34 mouse cellular contexts compared by ENCODE assay signal in genomic region chr14:32162231-32162630, GRCm38 (mm10). TPM values are rescaled to one million over a fixed set of nuclear protein-coding genes. Genes with fewer than 3 reads are reported as not detected.
DNase-seq lines count a peak whose midpoint lies in the region; ATAC-seq and TF ChIP-seq lines count a peak whose summit lies in the region.
"Had no signal": no experiment of that assay in that cellular context is flagged by ENCODE, and none has a peak within 500 bp of the region (broad histone marks: within the 10 kb centered on the region; RNA-seq: fewer than 3 reads in every experiment).

No protein-coding gene starts in this region.

- DNase-seq in liver, adult 2 months (ENCODE audit: extremely low read depth, low read depth, low spot score): no peak
- DNase-seq in liver: no peak
- no peak for DNase-seq in intestine, embryonic 14.5 days (ENCODE audit: low spot score)
- no peak for DNase-seq in thymus, postnatal 36 days
- DNase-seq in kidney, adult 11 months: no peak
- DNase-seq in left cerebral cortex, adult 8-10 months (ENCODE audit: low spot score in 2 of 2): no peak
- DNase-seq: adrenal gland, postnatal 14 days; cerebellum, adult 11-12 months; cerebellum, postnatal 10 days; gastrocnemius, adult 2 months; kidney, adult 9 months; kidney, postnatal 10 days; left cerebral cortex, postnatal 4 days; midbrain, embryonic 14.5 days; right cerebral cortex, adult 18-20 months; spleen, adult 18-20 months; thymus, adult 2 months had no signal

- WGBS in liver, adult 2 months: 49% methylated on average over 5 of the region's 5 CpGs
- WGBS in intestine, embryonic 14.5 days: 91% methylated on average over 5 of the region's 5 CpGs
- WGBS in intestine, postnatal 0 days: 69% methylated on average over 5 of the region's 5 CpGs
- 77% methylated on average over 5 of the region's 5 CpGs for WGBS in liver, embryonic 15.5 days (ENCODE audit: insufficient replicate concordance)

- H3K4me2 ChIP-seq in intestine, embryonic 14.5 days (ENCODE audit: low read length): peak overlapping the region; percentile 72
- peak overlapping the region; percentile 77 for H3K4me2 ChIP-seq in intestine, postnatal 0 days (replicated peaks; ENCODE audit: low read depth)
- H3K4me2 ChIP-seq in liver, embryonic 15.5 days: peak overlapping the region; percentile 74
- H3K4me2 ChIP-seq: embryonic facial prominence, embryonic 13.5 days; forebrain, embryonic 15.5 days; hindbrain, embryonic 14.5 days had no signal

- TF ChIP-seq POLR2A in liver, adult 2 months (IDR thresholded peaks at IDR 0.05; ENCODE audit: extremely low read depth, insufficient read depth, low read length): no peak

- no peak for TF ChIP-seq CTCF in liver, adult 2 months (IDR thresholded peaks at IDR 0.05; ENCODE audit: low read depth, low read length)
- TF ChIP-seq CTCF in intestine, postnatal 0 days (IDR thresholded peaks at IDR 0.05; ENCODE audit: low read depth): no peak

- no peaks in the 10 kb centered on the region for H3K9me3 ChIP-seq in intestine, embryonic 14.5 days (ENCODE audit: control insufficient read depth, low read length)
- no peaks in the 10 kb centered on the region for H3K9me3 ChIP-seq in intestine, postnatal 0 days (ENCODE audit: control insufficient read depth)
- H3K9me3 ChIP-seq in liver, embryonic 15.5 days (replicated peaks): no peaks in the 10 kb centered on the region
- H3K9me3 ChIP-seq: embryonic facial prominence, embryonic 13.5 days; forebrain, embryonic 10.5 days; forebrain, embryonic 15.5 days; heart, embryonic 10.5 days; lung, embryonic 15.5 days; neural tube, embryonic 15.5 days had no signal

- no peak overlapping the region for H3K9ac ChIP-seq in liver, adult 2 months (ENCODE audit: low read depth, low read length)
- no peak overlapping the region for H3K9ac ChIP-seq in intestine, embryonic 14.5 days (ENCODE audit: low read length)
- no peak overlapping the region for H3K9ac ChIP-seq in intestine, postnatal 0 days (ENCODE audit: low read depth, low read length)
- H3K9ac ChIP-seq in liver, embryonic 15.5 days: no peak overlapping the region
- H3K9ac ChIP-seq: embryonic facial prominence, embryonic 13.5 days; forebrain, embryonic 15.5 days; hindbrain, embryonic 14.5 days; lung, embryonic 15.5 days; neural tube, embryonic 15.5 days had no signal

- H3K4me1 ChIP-seq in liver, adult 2 months (ENCODE audit: control insufficient read depth, insufficient read depth, low read length): peaks cover 29% of the 10 kb centered on the region
- H3K4me1 ChIP-seq in intestine, embryonic 14.5 days (replicated peaks; ENCODE audit: control insufficient read depth, insufficient read depth, low read length): peaks cover 20% of the 10 kb centered on the region
- H3K4me1 ChIP-seq in intestine, postnatal 0 days (replicated peaks; ENCODE audit: control insufficient read depth, insufficient read depth, low read length): no peaks in the 10 kb centered on the region
- peaks cover 75% of the 10 kb centered on the region for H3K4me1 ChIP-seq in liver, embryonic 15.5 days (replicated peaks)

- no peak overlapping the region for H3K4me3 ChIP-seq in liver, adult 2 months (ENCODE audit: insufficient read depth, low read depth, low read length)
- H3K4me3 ChIP-seq in intestine, embryonic 14.5 days (ENCODE audit: low read depth, low read length): peak overlapping the region; percentile 14; the same call in 1 of the 2 replicates
- H3K4me3 ChIP-seq in intestine, postnatal 0 days (ENCODE audit: low read depth, low read length): 0 out of 2 replicates have a peak overlapping the region, but pooled peaks have one; percentile 88
- H3K4me3 ChIP-seq in liver, embryonic 15.5 days (replicated peaks): peak overlapping the region; percentile 87; the same call in 1 of the 2 replicates
- H3K4me3 ChIP-seq: embryonic facial prominence, embryonic 13.5 days; forebrain, embryonic 10.5 days; forebrain, embryonic 15.5 days; gastrocnemius, adult 2 months; heart, embryonic 10.5 days; lung, embryonic 15.5 days; neural tube, embryonic 15.5 days had no signal

- peak overlapping the region; percentile 52 for H3K27ac ChIP-seq in liver, adult 2 months (replicated peaks; ENCODE audit: insufficient read depth, low read depth, low read length)
- no peak overlapping the region for H3K27ac ChIP-seq in intestine, embryonic 14.5 days (ENCODE audit: low read depth)
- H3K27ac ChIP-seq in intestine, postnatal 0 days (ENCODE audit: low read depth, low read length): peak overlapping the region; percentile 99
- H3K27ac ChIP-seq in liver, embryonic 15.5 days (replicated peaks): peak overlapping the region; percentile 98
- H3K27ac ChIP-seq: embryonic facial prominence, embryonic 13.5 days; forebrain, embryonic 10.5 days; forebrain, embryonic 15.5 days; gastrocnemius, adult 2 months; heart, embryonic 10.5 days; hindbrain, embryonic 14.5 days; lung, embryonic 15.5 days; neural tube, embryonic 15.5 days had no signal

- ATAC-seq in intestine, embryonic 14.5 days (replicated peaks; ENCODE audit: low FRiP score, low TSS enrichment, low read depth): no peak
- ATAC-seq in intestine, postnatal 0 days: no peak
- ATAC-seq in liver, embryonic 15.5 days (ENCODE audit: insufficient read depth): no peak
- ATAC-seq: CD4-positive, CD25-positive, alpha-beta regulatory T cell, adult 4 months; forebrain, embryonic 15.5 days had no signal

- no peaks in the 10 kb centered on the region for H3K27me3 ChIP-seq in liver, adult 2 months (ENCODE audit: control insufficient read depth, insufficient read depth, low read length)
- no peaks in the 10 kb centered on the region for H3K27me3 ChIP-seq in intestine, embryonic 14.5 days (replicated peaks; ENCODE audit: control insufficient read depth, insufficient read depth, low read length)
- no peaks in the 10 kb centered on the region for H3K27me3 ChIP-seq in intestine, postnatal 0 days (replicated peaks; ENCODE audit: control insufficient read depth, insufficient read depth, low read length)
- H3K27me3 ChIP-seq in liver, embryonic 15.5 days: no peaks in the 10 kb centered on the region
- H3K27me3 ChIP-seq: embryonic facial prominence, embryonic 13.5 days; forebrain, embryonic 15.5 days; lung, embryonic 15.5 days; neural tube, embryonic 15.5 days had no signal

- H3K79me2 ChIP-seq in liver, adult 2 months (ENCODE audit: control insufficient read depth, insufficient read depth, low read length): peaks cover 27% of the 10 kb centered on the region; the same call in 1 of the 2 replicates

- H3K36me3 ChIP-seq in liver, adult 2 months (ENCODE audit: control insufficient read depth, insufficient read depth, low read length): no peaks in the 10 kb centered on the region
- H3K36me3 ChIP-seq in intestine, embryonic 14.5 days (ENCODE audit: control insufficient read depth, insufficient read depth, low read length): no peaks in the 10 kb centered on the region
- no peaks in the 10 kb centered on the region; the same call in 1 of the 2 replicates for H3K36me3 ChIP-seq in intestine, postnatal 0 days (ENCODE audit: control insufficient read depth, insufficient read depth)
- no peaks in the 10 kb centered on the region; the same call in 1 of the 2 replicates for H3K36me3 ChIP-seq in liver, embryonic 15.5 days (replicated peaks)
- H3K36me3 ChIP-seq: embryonic facial prominence, embryonic 13.5 days; forebrain, embryonic 10.5 days; forebrain, embryonic 15.5 days; heart, embryonic 10.5 days; lung, embryonic 15.5 days; neural tube, embryonic 15.5 days had no signal

RNA-seq across cellular contexts. Expression of gene Ncoa4, which starts 2.6 kb away (rescaled TPM):
- 134 and 142 TPM in 2 replicates for total RNA-seq in liver, adult 2 months (2014; rRNA removed)
- 39.6 and 43.1 TPM in 2 replicates for polyA plus RNA-seq in liver, adult 2 months (2012; rRNA removed)
- 125 TPM in 2 replicates for polyA plus RNA-seq in intestine, embryonic 14.5 days (2014; fragmentation: Nextera tagmentation; extraction: Ambion mirVana)
- polyA plus RNA-seq in intestine, postnatal 0 days (2015; fragmentation: Nextera tagmentation; extraction: Ambion mirVana): 239 and 254 TPM in 2 replicates
- 332 and 365 TPM in 2 replicates for polyA plus RNA-seq in liver, embryonic 15.5 days (2015; fragmentation: Nextera tagmentation; extraction: Ambion mirVana)
- total RNA-seq in left cerebral cortex, adult 8-10 months (2022): 100 to 1,000 TPM in 1 of 4 experiments, 10 to 100 TPM in 3; 93.6 to 102 (median 95.5) TPM

RNA-seq across cellular contexts. Expression of gene Msmb, which starts 20.4 kb away (rescaled TPM):
- not detected in 2 replicates for total RNA-seq in liver, adult 2 months (2014; rRNA removed)
- polyA plus RNA-seq in liver, adult 2 months (2012; rRNA removed): not detected in 2 replicates
- polyA plus RNA-seq in intestine, embryonic 14.5 days (2014; fragmentation: Nextera tagmentation; extraction: Ambion mirVana): not detected in 2 replicates
- not detected in 2 replicates for polyA plus RNA-seq in intestine, postnatal 0 days (2015; fragmentation: Nextera tagmentation; extraction: Ambion mirVana)
- 0.30 and 0.31 TPM in 2 replicates for polyA plus RNA-seq in liver, embryonic 15.5 days (2015; fragmentation: Nextera tagmentation; extraction: Ambion mirVana)
- not detected for total RNA-seq in left cerebral cortex, adult 8-10 months (2022)
- total RNA-seq: adrenal gland, postnatal 14 days; common myeloid progenitor, adult 5-6 weeks; gastrocnemius, adult 2 months; gastrocnemius, postnatal 4 days; hematopoietic stem cell, adult 5-6 weeks; layer of hippocampus, postnatal 14 days; left cerebral cortex, postnatal 4 days; megakaryocyte-erythroid progenitor cell, adult 5-6 weeks had no signal
- polyA plus RNA-seq: CD4-positive, CD25-positive, alpha-beta regulatory T cell, adult 4 months; embryonic facial prominence, embryonic 13.5 days; forebrain, embryonic 10.5 days; forebrain, embryonic 15.5 days; heart, embryonic 10.5 days; heart, postnatal 0 days; hindbrain, embryonic 14.5 days; limb, embryonic 14.5 days; lung, embryonic 15.5 days; midbrain, embryonic 14.5 days; neural tube, embryonic 15.5 days; thymus, adult 2 months had no signal

RNA-seq across cellular contexts. Expression of gene Timm23, which starts 39.5 kb away (rescaled TPM):
- total RNA-seq in liver, adult 2 months (2014; rRNA removed): 191 and 195 TPM in 2 replicates
- 122 and 156 TPM in 2 replicates for polyA plus RNA-seq in liver, adult 2 months (2012; rRNA removed)
- polyA plus RNA-seq in intestine, embryonic 14.5 days (2014; fragmentation: Nextera tagmentation; extraction: Ambion mirVana): 333 and 354 TPM in 2 replicates
- polyA plus RNA-seq in intestine, postnatal 0 days (2015; fragmentation: Nextera tagmentation; extraction: Ambion mirVana): 196 and 209 TPM in 2 replicates
- 159 and 163 TPM in 2 replicates for polyA plus RNA-seq in liver, embryonic 15.5 days (2015; fragmentation: Nextera tagmentation; extraction: Ambion mirVana)
- total RNA-seq in left cerebral cortex, adult 8-10 months (2022): 10 to 100 TPM; 56.9 to 83.5 (median 63.1) TPM

RNA-seq across cellular contexts. Expression of gene Parg, which starts 39.5 kb away (rescaled TPM):
- total RNA-seq in liver, adult 2 months (2014; rRNA removed): 21.0 and 25.1 TPM in 2 replicates
- 2.8 TPM in 2 replicates for polyA plus RNA-seq in liver, adult 2 months (2012; rRNA removed)
- polyA plus RNA-seq in intestine, embryonic 14.5 days (2014; fragmentation: Nextera tagmentation; extraction: Ambion mirVana): 43.8 and 45.5 TPM in 2 replicates
- polyA plus RNA-seq in intestine, postnatal 0 days (2015; fragmentation: Nextera tagmentation; extraction: Ambion mirVana): 15.7 and 19.7 TPM in 2 replicates
- polyA plus RNA-seq in liver, embryonic 15.5 days (2015; fragmentation: Nextera tagmentation; extraction: Ambion mirVana): 13.0 and 13.1 TPM in 2 replicates
- total RNA-seq in left cerebral cortex, adult 8-10 months (2022): 10 to 100 TPM; 37.3 to 42.6 (median 38.8) TPM
